Mouse (Mus musculus): Measurements from ENCODE around the gene Mettl22. TPM values are rescaled to one million over a fixed set of nuclear protein-coding genes. Genes with fewer than 3 reads are reported as not detected.

The Mettl22 gene
- polyA plus RNA-seq, 1 experiment from 2014 or later, result 21.7 TPM

DNA sequence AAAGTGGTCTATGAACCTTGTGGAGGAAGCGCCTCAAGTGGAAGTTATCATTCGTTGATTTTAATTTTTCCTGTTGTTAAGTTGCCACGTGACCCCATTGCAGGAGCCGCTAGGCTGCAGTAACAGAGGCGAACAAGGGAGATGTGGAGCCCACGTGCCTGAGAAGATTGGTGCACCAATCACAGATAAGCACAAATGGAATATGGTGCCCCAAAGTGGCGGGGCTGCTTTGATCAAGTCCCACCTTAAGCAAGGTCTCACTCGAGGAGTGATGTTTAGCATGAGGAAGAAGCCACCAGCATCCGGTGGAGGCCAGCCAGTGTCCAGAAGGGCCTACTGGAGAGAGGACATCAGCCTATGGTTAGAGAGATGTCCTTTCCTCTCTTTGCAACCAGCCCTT is 61.9 kb downstream of the Mettl22 start:
- H3K4me1 ChIP-seq (ENCODE audit: control insufficient read depth, insufficient read depth, low read length), result no peaks in the 10 kb centered on the region
- H3K9ac ChIP-seq (replicated peaks; ENCODE audit: low read depth, low read length), result no peak overlapping the region
- H3K4me2 ChIP-seq (replicated peaks; ENCODE audit: low read depth, low read length), result no peak overlapping the region
- ATAC-seq (ENCODE audit: insufficient number of reproducible peaks, insufficient read depth, low FRiP score, low read depth), result no peak
- H3K9me3 ChIP-seq (ENCODE audit: control insufficient read depth, low read depth, low read length), result no peaks in the 10 kb centered on the region
- WGBS, result 88% methylated on average over 9 of the region's 9 CpGs
- H3K4me3 ChIP-seq (ENCODE audit: low read depth, low read length), result no peak overlapping the region
- no peak overlapping the region for H3K27ac ChIP-seq (ENCODE audit: low read length)
- H3K36me3 ChIP-seq (ENCODE audit: control insufficient read depth, insufficient read depth, low read length), result no peaks in the 10 kb centered on the region
- no peaks in the 10 kb centered on the region for H3K27me3 ChIP-seq (ENCODE audit: control insufficient read depth, insufficient read depth, low read length)

DNA sequence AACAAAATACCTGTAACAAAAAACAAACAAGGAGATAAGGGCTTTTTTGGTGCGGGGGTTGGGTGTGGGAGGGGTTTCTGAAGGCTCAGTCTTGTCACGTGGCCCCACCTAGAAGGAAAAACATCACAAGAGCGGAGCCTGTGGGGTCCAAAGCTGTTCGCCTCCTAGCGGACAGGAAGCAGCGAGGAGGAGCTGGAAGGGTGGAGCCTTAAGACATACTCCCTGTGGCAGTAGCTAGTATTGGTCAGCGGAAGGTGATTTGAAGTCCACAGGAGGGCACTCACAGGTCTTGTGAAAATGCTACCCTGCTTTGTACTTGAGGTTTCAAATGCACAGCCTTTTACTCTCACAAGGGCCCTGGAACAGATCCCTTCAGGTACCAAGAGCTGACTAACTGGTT is 62.3 kb downstream of the Mettl22 start:
- Histone ChIP-seq H3K4me3 (ENCODE audit: low read depth, low read length) (no peak overlapping the region), H3K4me2 (replicated peaks; ENCODE audit: low read depth, low read length) (no peak overlapping the region), H3K36me3 (ENCODE audit: control insufficient read depth, insufficient read depth, low read length) (no peaks in the 10 kb centered on the region), H3K27me3 (ENCODE audit: control insufficient read depth, insufficient read depth, low read length) (no peaks in the 10 kb centered on the region), H3K9me3 (ENCODE audit: control insufficient read depth, low read depth, low read length) (no peaks in the 10 kb centered on the region), H3K9ac (replicated peaks; ENCODE audit: low read depth, low read length) (no peak overlapping the region), H3K27ac (ENCODE audit: low read length) (no peak overlapping the region), H3K4me1 (ENCODE audit: control insufficient read depth, insufficient read depth, low read length) (no peaks in the 10 kb centered on the region)
- WGBS, result 65% methylated on average over 7 of the region's 7 CpGs
- ATAC-seq (ENCODE audit: insufficient number of reproducible peaks, insufficient read depth, low FRiP score, low read depth), result no peak

DNA sequence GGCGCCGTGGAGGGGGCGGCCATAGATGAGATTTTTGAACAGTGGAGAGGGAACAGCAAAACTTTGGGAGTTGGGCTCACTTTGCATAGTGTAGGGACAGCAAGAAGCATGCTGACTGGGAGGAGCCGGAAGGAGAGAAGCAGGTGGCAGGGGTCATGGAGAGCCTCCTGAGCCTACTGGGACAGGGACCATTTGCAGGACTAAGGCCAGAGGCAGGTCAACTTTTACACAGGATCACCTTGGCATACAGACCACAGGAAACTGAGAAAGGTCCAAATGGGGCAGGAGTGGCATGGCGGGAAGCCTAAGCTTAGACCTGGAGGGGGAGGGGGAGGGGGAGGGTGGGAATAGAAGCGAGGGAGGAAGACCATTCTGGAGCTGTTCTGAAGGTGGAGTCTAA is 62.9 kb downstream of the Mettl22 start:
- Histone ChIP-seq H3K9ac (replicated peaks; ENCODE audit: low read depth, low read length) (no peak overlapping the region), H3K4me1 (ENCODE audit: control insufficient read depth, insufficient read depth, low read length) (no peaks in the 10 kb centered on the region), H3K36me3 (ENCODE audit: control insufficient read depth, insufficient read depth, low read length) (no peaks in the 10 kb centered on the region), H3K4me2 (replicated peaks; ENCODE audit: low read depth, low read length) (no peak overlapping the region), H3K27ac (ENCODE audit: low read length) (no peak overlapping the region), H3K4me3 (ENCODE audit: low read depth, low read length) (no peak overlapping the region), H3K27me3 (ENCODE audit: control insufficient read depth, insufficient read depth, low read length) (no peaks in the 10 kb centered on the region), H3K9me3 (ENCODE audit: control insufficient read depth, low read depth, low read length) (no peaks in the 10 kb centered on the region)
- no peak for ATAC-seq (ENCODE audit: insufficient number of reproducible peaks, insufficient read depth, low FRiP score, low read depth)
- 87% methylated on average over 6 of the region's 6 CpGs for WGBS

DNA sequence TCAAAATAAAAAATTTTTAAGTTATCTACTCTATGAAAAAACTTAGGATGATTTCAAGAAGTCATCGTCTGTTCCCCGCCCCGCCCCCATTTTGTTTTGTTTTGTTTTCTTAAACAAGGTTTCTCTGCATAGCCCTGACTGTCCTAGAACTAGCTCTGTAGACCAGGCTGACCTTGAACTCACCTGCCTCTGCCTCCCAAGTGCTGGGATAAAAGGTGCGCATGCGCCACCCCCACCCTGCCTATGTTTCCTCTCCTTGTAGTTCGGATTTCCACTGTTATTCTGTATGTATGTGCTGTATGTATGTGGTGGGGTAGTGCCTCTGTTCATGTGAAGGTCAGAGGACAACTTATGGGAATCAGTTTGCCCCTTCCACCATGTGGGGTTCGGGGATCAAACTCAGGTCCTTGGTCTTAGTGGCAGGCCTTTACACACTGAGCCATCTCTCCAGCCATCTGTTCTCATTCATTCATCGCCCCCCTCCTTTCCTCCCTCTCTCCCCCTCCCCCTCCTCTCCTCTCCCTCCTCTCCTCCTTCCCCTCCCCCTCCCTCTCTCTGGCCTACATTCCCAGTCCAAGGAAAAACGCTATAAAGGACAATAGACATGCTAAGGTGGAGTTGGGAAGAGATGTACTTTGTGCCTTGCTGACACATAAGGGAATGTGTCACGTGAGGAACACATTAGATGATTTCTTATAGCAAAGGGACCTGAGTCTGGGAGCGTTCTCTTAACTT is 64.0 kb downstream of the Mettl22 start:
- Histone ChIP-seq H3K4me1 (ENCODE audit: control insufficient read depth, insufficient read depth, low read length) (no peaks in the 10 kb centered on the region), H3K4me3 (ENCODE audit: low read depth, low read length) (no peak overlapping the region), H3K27ac (ENCODE audit: low read length) (no peak overlapping the region), H3K4me2 (replicated peaks; ENCODE audit: low read depth, low read length) (no peak overlapping the region), H3K9ac (replicated peaks; ENCODE audit: low read depth, low read length) (no peak overlapping the region), H3K36me3 (ENCODE audit: control insufficient read depth, insufficient read depth, low read length) (no peaks in the 10 kb centered on the region), H3K27me3 (ENCODE audit: control insufficient read depth, insufficient read depth, low read length) (no peaks in the 10 kb centered on the region), H3K9me3 (ENCODE audit: control insufficient read depth, low read depth, low read length) (no peaks in the 10 kb centered on the region)
- no peak for ATAC-seq (ENCODE audit: insufficient number of reproducible peaks, insufficient read depth, low FRiP score, low read depth)
- WGBS, result 89% methylated on average over 11 of the region's 11 CpGs

DNA sequence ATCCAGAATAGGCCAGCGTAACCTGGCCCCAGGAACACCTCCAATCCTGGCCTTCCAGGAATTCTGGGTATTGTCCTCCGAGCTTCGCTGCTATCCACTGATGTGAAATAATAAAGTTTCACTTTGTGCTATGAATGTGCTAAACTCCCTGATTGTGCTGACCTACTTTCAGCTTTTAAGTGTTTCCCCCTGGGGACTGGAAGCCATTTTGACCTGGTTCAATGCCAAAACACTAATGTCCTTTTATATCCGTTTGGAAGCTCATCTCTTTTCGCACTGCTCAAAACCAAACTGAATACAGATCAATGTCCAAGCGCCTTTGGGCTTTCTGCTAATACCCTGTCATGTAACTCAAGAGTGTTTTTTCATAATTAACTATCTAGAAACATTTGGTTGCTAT is 64.8 kb downstream of the Mettl22 start:
- WGBS, result 87% methylated on average over 6 of the region's 6 CpGs
- Histone ChIP-seq H3K9ac (replicated peaks; ENCODE audit: low read depth, low read length) (no peak overlapping the region), H3K4me3 (ENCODE audit: low read depth, low read length) (no peak overlapping the region), H3K9me3 (ENCODE audit: control insufficient read depth, low read depth, low read length) (no peaks in the 10 kb centered on the region), H3K4me2 (replicated peaks; ENCODE audit: low read depth, low read length) (no peak overlapping the region), H3K27me3 (ENCODE audit: control insufficient read depth, insufficient read depth, low read length) (no peaks in the 10 kb centered on the region), H3K36me3 (ENCODE audit: control insufficient read depth, insufficient read depth, low read length) (no peaks in the 10 kb centered on the region), H3K4me1 (ENCODE audit: control insufficient read depth, insufficient read depth, low read length) (no peaks in the 10 kb centered on the region), H3K27ac (ENCODE audit: low read length) (no peak overlapping the region)
- no peak for ATAC-seq (ENCODE audit: insufficient number of reproducible peaks, insufficient read depth, low FRiP score, low read depth)

DNA sequence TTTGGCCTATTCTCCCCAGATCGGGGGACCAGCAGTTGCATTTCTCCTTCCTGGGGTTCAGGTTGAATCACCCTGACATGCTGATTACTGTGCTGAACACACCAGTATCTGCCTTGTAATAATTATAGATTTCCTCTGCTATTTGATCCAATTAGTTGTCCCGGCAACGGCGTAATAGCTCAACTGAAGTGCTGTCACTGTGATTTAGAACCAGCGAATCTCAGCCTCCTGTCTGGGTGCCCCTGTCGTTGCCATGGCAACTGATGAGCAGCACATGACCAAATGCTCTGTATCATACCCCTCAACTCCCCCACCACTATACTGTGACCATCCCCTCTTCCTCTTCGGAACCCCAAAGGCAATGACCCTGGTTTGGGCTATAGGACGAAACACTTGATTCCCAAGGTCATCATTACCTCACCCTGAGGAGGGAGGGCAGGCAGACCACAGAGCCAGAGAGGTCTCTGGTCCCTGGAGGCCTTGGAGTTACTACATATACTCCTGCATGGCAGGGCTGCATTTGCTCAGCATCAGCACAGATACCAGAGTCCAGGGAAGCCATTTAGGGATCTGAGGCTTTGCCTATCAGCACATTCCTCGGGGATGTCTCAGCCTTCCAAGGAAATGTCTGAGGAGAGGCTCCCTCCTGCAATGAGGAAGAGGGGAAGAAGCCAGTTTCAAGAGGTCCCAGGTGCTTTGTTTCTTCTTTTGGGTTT is 68.7 kb downstream of the Mettl22 start:
- Histone ChIP-seq H3K9ac (replicated peaks; ENCODE audit: low read depth, low read length) (no peak overlapping the region), H3K27me3 (ENCODE audit: control insufficient read depth, insufficient read depth, low read length) (no peaks in the 10 kb centered on the region), H3K27ac (ENCODE audit: low read length) (no peak overlapping the region; the same call in 1 of the 2 replicates), H3K4me1 (ENCODE audit: control insufficient read depth, insufficient read depth, low read length) (no peaks in the 10 kb centered on the region), H3K36me3 (ENCODE audit: control insufficient read depth, insufficient read depth, low read length) (no peaks in the 10 kb centered on the region), H3K4me3 (ENCODE audit: low read depth, low read length) (no peak overlapping the region), H3K9me3 (ENCODE audit: control insufficient read depth, low read depth, low read length) (no peaks in the 10 kb centered on the region), H3K4me2 (replicated peaks; ENCODE audit: low read depth, low read length) (no peak overlapping the region)
- ATAC-seq (ENCODE audit: insufficient number of reproducible peaks, insufficient read depth, low FRiP score, low read depth), result peak; percentile 14; the same call in 1 of the 2 replicates
- WGBS, result 45% methylated on average over 9 of the region's 9 CpGs

Other genes starting within 250 kb of the Mettl22 start
- gene Tmem114, start 45.7 kb upstream of the Mettl22 start, polyA plus RNA-seq (2014; fragmentation: Nextera tagmentation; extraction: Ambion mirVana), result not detected in 2 replicates
- 16.2 and 19.0 TPM in 2 replicates for gene Abat, start 42.6 kb downstream of the Mettl22 start, polyA plus RNA-seq (2014; fragmentation: Nextera tagmentation; extraction: Ambion mirVana)
- gene Pmm2, start 166.9 kb downstream of the Mettl22 start, polyA plus RNA-seq (2014; fragmentation: Nextera tagmentation; extraction: Ambion mirVana), result 57.1 and 60.0 TPM in 2 replicates
- gene Tmem186, start 166.9 kb downstream of the Mettl22 start, polyA plus RNA-seq (2014; fragmentation: Nextera tagmentation; extraction: Ambion mirVana), result 12.1 and 12.3 TPM in 2 replicates
- gene Carhsp1, start 201.4 kb downstream of the Mettl22 start, polyA plus RNA-seq (2014; fragmentation: Nextera tagmentation; extraction: Ambion mirVana), result 35.3 and 37.0 TPM in 2 replicates
- not detected in 2 replicates for gene Gm5767, start 210.0 kb downstream of the Mettl22 start, polyA plus RNA-seq (2014; fragmentation: Nextera tagmentation; extraction: Ambion mirVana)